Mouse (Mus musculus): ENCODE results near the gene Tshz2.
A peak's percentile ranks its signal among the peaks of the same experiment; 100 is the strongest.
"Not testable (repeated sequence)": the region's sequence is repeated elsewhere in the genome, so short reads cannot be mapped to it uniquely, and the experiment has no call there.

Gene Tshz2

GRCm38 (mm10) chr2:169814351-169814750 is 181.5 kb downstream of the Tshz2 start:
- no peak for DNase-seq (ENCODE audit: low spot score)

- no peak for DNase-seq (ENCODE audit: low spot score)
Observed at GRCm38 (mm10) chr2:169814757-169815156, 181.9 kb downstream of the Tshz2 start.

- peak; percentile 40 for DNase-seq (ENCODE audit: low spot score)
Observed at GRCm38 (mm10) chr2:169821021-169821441, 188.2 kb downstream of the Tshz2 start.

GRCm38 (mm10) chr2:169825908-169826307 is 193.1 kb downstream of the Tshz2 start:
- DNase-seq (ENCODE audit: low spot score), result no peak

- no peak for DNase-seq (ENCODE audit: low spot score)
Observed at GRCm38 (mm10) chr2:169826316-169826715, 193.5 kb downstream of the Tshz2 start.

- DNase-seq (ENCODE audit: low spot score), result no peak
Observed at GRCm38 (mm10) chr2:169826833-169827232, 194.0 kb downstream of the Tshz2 start.

- DNase-seq (ENCODE audit: low spot score), result no peak
Observed at GRCm38 (mm10) chr2:169832184-169832583, 199.4 kb downstream of the Tshz2 start.

- no peak for DNase-seq (ENCODE audit: low spot score)
Observed at GRCm38 (mm10) chr2:169833638-169834037, 200.8 kb downstream of the Tshz2 start.

- DNase-seq (ENCODE audit: low spot score), result no peak
Observed at GRCm38 (mm10) chr2:169834602-169835001, 201.8 kb downstream of the Tshz2 start.

- DNase-seq (ENCODE audit: low spot score), result no peak
Observed at GRCm38 (mm10) chr2:169837031-169837605, 204.3 kb downstream of the Tshz2 start.

- no peak for DNase-seq (ENCODE audit: low spot score)
Observed at GRCm38 (mm10) chr2:169838521-169838920, 205.7 kb downstream of the Tshz2 start.

GRCm38 (mm10) chr2:169841442-169841841 is 208.6 kb downstream of the Tshz2 start:
- no peak for DNase-seq (ENCODE audit: low spot score)

GRCm38 (mm10) chr2:169842494-169842893 is 209.7 kb downstream of the Tshz2 start:
- no peak for DNase-seq (ENCODE audit: low spot score)

GRCm38 (mm10) chr2:169843553-169843952 is 210.7 kb downstream of the Tshz2 start:
- DNase-seq (ENCODE audit: low spot score), result no peak

- DNase-seq (ENCODE audit: low spot score), result peak; percentile 47
Observed at GRCm38 (mm10) chr2:169849077-169849476, 216.3 kb downstream of the Tshz2 start.

- no peak for DNase-seq (ENCODE audit: low spot score)
Observed at GRCm38 (mm10) chr2:169849541-169849940, 216.7 kb downstream of the Tshz2 start.

- no peak for DNase-seq (ENCODE audit: low spot score)
Observed at GRCm38 (mm10) chr2:169851606-169852005, 218.8 kb downstream of the Tshz2 start.

- DNase-seq (ENCODE audit: low spot score), result no peak
Observed at GRCm38 (mm10) chr2:169854491-169854890, 221.7 kb downstream of the Tshz2 start.

GRCm38 (mm10) chr2:169857041-169857440 is 224.2 kb downstream of the Tshz2 start:
- not testable (repeated sequence) for DNase-seq (ENCODE audit: low spot score)

- no peak for DNase-seq (ENCODE audit: low spot score)
Observed at GRCm38 (mm10) chr2:169859078-169859855, 226.5 kb downstream of the Tshz2 start.

GRCm38 (mm10) chr2:169860895-169861294 is 228.1 kb downstream of the Tshz2 start:
- DNase-seq (ENCODE audit: low spot score), result no peak

- DNase-seq (ENCODE audit: low spot score), result no peak
Observed at GRCm38 (mm10) chr2:169862701-169863100, 229.9 kb downstream of the Tshz2 start.

- DNase-seq (ENCODE audit: low spot score), result no peak
Observed at GRCm38 (mm10) chr2:169869468-169869867, 236.7 kb downstream of the Tshz2 start.

- no peak for DNase-seq (ENCODE audit: low spot score)
Observed at GRCm38 (mm10) chr2:169870503-169870902, 237.7 kb downstream of the Tshz2 start.

Measured in ovary, postnatal 36 days (tissue).